Mouse (Mus musculus) E14TG2a.4 (cell line): ENCODE data around the gene Ctnnd2.

Experiments
- CTCF ChIP-seq: conservative IDR thresholded peaks from 2 replicates; pipeline ENCODE4 v1.5.1; 2014; ENCODE audit warnings: low read length
- NANOG ChIP-seq: IDR thresholded peaks from 2 replicates; pipeline ENCODE4 v1.6.1; 2014; ENCODE audit warnings: borderline replicate concordance, low read length, mixed read lengths

DNA sequence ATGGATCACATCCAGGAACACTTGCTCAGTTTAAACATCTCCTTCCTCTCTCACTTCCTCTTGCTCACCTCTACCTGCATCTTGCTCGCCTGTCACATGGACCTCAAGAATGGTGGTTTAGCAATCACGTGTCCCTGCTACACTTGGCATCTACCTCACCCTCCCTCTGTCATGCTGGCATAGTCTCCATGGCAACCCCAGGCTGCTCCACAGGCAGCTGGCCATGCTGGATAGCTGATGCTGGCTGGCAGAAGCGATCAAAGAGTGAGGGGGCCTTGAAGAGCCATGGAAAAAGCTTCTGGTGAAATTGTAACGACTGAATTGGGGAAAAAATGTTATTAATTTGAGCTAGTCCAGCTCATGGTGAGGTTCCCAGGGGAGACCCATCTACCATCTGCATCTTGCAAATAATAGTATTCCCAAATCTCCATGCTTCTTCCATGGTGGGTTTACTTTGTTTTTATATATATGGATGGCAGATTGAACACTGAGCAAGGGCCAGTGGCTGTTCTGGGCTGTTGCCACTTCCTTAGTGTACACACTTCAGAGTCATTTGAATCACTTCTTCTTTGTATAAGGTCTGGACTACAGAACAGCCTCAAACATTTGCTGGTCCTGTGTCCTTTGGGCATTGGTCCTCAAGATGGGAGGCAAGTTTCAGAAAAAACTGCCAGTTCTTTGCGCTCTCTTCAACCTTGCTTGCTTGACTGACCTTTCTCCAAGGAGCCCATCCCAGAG, 19.7 kb downstream of the Ctnnd2 start:
- no peak for TF ChIP-seq CTCF
- no peak for TF ChIP-seq NANOG
